Mouse (Mus musculus) right cerebral cortex, postnatal 36 days (tissue): ENCODE data around the gene Gm29797.

Experiments used
- DNase-seq, 2 experiments: peaks; one replicate each; pipeline ENCODE4 v3.0.0; 2022; ENCODE audit warnings: low spot score in 2 of 2, mixed read lengths in 1 of 2

The Gm29797 gene

GRCm38 (mm10) chr2:181656734-181657133, at the start of gene Gm29797:
Gene Gm29797 (plus strand): TSS chr2:181657034.
- DNase-seq, result no peak

GRCm38 (mm10) chr2:181618761-181619495, 37.9 kb upstream of the Gm29797 start:
- no peak for DNase-seq

GRCm38 (mm10) chr2:181623401-181623800, 33.4 kb upstream of the Gm29797 start:
- no peak for DNase-seq

- DNase-seq, result no peak
Measured at GRCm38 (mm10) chr2:181628471-181628870, 28.4 kb upstream of the Gm29797 start.

- no peak for DNase-seq
Measured at GRCm38 (mm10) chr2:181632624-181633023, 24.2 kb upstream of the Gm29797 start.

- no peak for DNase-seq
Measured at GRCm38 (mm10) chr2:181635865-181636264, 21.0 kb upstream of the Gm29797 start.

GRCm38 (mm10) chr2:181644361-181644760, 12.5 kb upstream of the Gm29797 start:
- no peak for DNase-seq

- no peak for DNase-seq
Measured at GRCm38 (mm10) chr2:181645666-181646065, 11.2 kb upstream of the Gm29797 start.

GRCm38 (mm10) chr2:181646626-181647472, 10.0 kb upstream of the Gm29797 start:
- no peak for DNase-seq

GRCm38 (mm10) chr2:181648926-181649325, 7.9 kb upstream of the Gm29797 start:
- DNase-seq, result no peak

GRCm38 (mm10) chr2:181653065-181653464, 3.8 kb upstream of the Gm29797 start:
- no peak for DNase-seq

- DNase-seq, result no peak
Measured at GRCm38 (mm10) chr2:181653523-181653922, 3.3 kb upstream of the Gm29797 start.

GRCm38 (mm10) chr2:181657441-181657840, 607 bp downstream of the Gm29797 start:
- DNase-seq, result no peak

- no peak for DNase-seq
Measured at GRCm38 (mm10) chr2:181658528-181658927, 1.7 kb downstream of the Gm29797 start.

- DNase-seq, result peak; percentile 56 to 61
Measured at GRCm38 (mm10) chr2:181658930-181659555, 2.2 kb downstream of the Gm29797 start.

GRCm38 (mm10) chr2:181659609-181660055, 2.8 kb downstream of the Gm29797 start:
- DNase-seq, result peak; percentile 77 to 78

- DNase-seq, result no peak
Measured at GRCm38 (mm10) chr2:181662620-181663297, 5.9 kb downstream of the Gm29797 start.

- DNase-seq, result no peak
Measured at GRCm38 (mm10) chr2:181663298-181663630, 6.4 kb downstream of the Gm29797 start.

GRCm38 (mm10) chr2:181670285-181670912, 13.6 kb downstream of the Gm29797 start:
- no peak for DNase-seq

GRCm38 (mm10) chr2:181670913-181671311, 14.1 kb downstream of the Gm29797 start:
- no peak for DNase-seq

- no peak for DNase-seq
Measured at GRCm38 (mm10) chr2:181671326-181671725, 14.5 kb downstream of the Gm29797 start, which contains the start of gene Sox18. Gene Sox18 (minus strand): TSS chr2:181671640.
